Mouse (Mus musculus) MEL (cell line): ENCODE data around the gene Gemin5.

Experiments
- CTCF ChIP-seq, 3 experiments: IDR thresholded peaks in 2 of 3; conservative IDR thresholded peaks in 1 of 3; 2 replicates each; pipeline ENCODE4 v1.5.1; 2011 to 2012; ENCODE audit warnings: low read length in 3 of 3, low read depth in 2 of 3, mild to moderate bottlenecking in 2 of 3, improper control_type of control experiment in 1 of 3, inconsistent platforms in 1 of 3, mixed read lengths in 1 of 3, moderate library complexity in 1 of 3; ENCODE audit not compliant: control insufficient read depth in 1 of 3, insufficient read depth in 1 of 3, poor library complexity in 1 of 3, severe bottlenecking in 1 of 3
- POLR2A ChIP-seq, 2 experiments: IDR thresholded peaks; 2 replicates each; pipeline ENCODE4 v1.6.1; 2011 to 2012; ENCODE audit warnings: low read length in 2 of 2, mild to moderate bottlenecking in 2 of 2, control low read depth in 1 of 2, improper control_type of control experiment in 1 of 2, low read depth in 1 of 2, moderate library complexity in 1 of 2; ENCODE audit not compliant: control insufficient read depth in 1 of 2, insufficient read depth in 1 of 2, poor library complexity in 1 of 2

DNA sequence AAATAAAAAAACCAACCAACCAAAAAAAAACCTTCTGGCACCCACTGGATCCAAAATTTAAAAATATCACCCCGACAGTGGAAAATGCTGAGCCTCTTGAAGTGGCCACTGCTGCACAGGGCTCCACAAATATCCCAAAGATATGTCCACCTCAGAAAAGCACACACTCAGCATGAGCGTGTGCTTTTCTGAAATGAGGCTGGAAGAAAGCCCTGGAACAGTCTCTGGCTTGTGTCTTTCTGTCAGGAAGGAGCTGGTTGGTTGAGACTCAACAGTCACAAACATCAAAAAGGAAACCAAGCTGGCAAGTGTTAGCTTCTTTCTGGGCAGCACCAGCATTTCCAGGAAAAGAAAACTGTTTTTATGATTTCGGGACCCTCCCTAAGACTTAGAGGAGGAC lies 25.0 kb upstream of the Gemin5 start:
- TF ChIP-seq POLR2A (IDR thresholded peaks at IDR 0.05; ENCODE audit: control insufficient read depth in 1 of 2, insufficient read depth in 1 of 2, low read depth in 1 of 2, low read length in 2 of 2, poor library complexity in 1 of 2), result no peak
- TF ChIP-seq CTCF (IDR thresholded peaks at IDR 0.05 in 2 of 3, conservative IDR thresholded peaks at IDR 0.05 in 1 of 3; ENCODE audit: control insufficient read depth in 1 of 3, insufficient read depth in 1 of 3, low read depth in 2 of 3, low read length in 3 of 3, poor library complexity in 1 of 3, severe bottlenecking in 1 of 3), result no peak
